Mouse (Mus musculus): Measurements from ENCODE around the gene Ifi204. TPM values are rescaled to one million over a fixed set of nuclear protein-coding genes. Genes with fewer than 3 reads are reported as not detected.
"Not testable (repeated sequence)": the region's sequence is repeated elsewhere in the genome, so short reads cannot be mapped to it uniquely, and the experiment has no call there.

Ifi204 gene
- total and polyA plus RNA-seq, 2 experiments = 0.99 to 17.7 TPM

- no peaks in the 10 kb centered on the region for H3K27me3 ChIP-seq (ENCODE audit: control insufficient read depth, insufficient read depth, low read length)
- H3K4me1 ChIP-seq (ENCODE audit: control insufficient read depth, insufficient read depth, low read length) = no peaks in the 10 kb centered on the region
- no peak for TF ChIP-seq CTCF (IDR thresholded peaks at IDR 0.05; ENCODE audit: low read depth, low read length)
- no peak for TF ChIP-seq POLR2A (IDR thresholded peaks at IDR 0.05; ENCODE audit: extremely low read depth, insufficient read depth, low read length)
- no peaks in the 10 kb centered on the region for H3K79me2 ChIP-seq (ENCODE audit: control insufficient read depth, insufficient read depth, low read length)
- 42% methylated on average over 1 of the region's 1 CpGs for WGBS
- peak; percentile 21 for DNase-seq (ENCODE audit: extremely low read depth, low read depth, low spot score)
- no peaks in the 10 kb centered on the region for H3K36me3 ChIP-seq (ENCODE audit: control insufficient read depth, insufficient read depth, low read length)
- no peak overlapping the region for H3K4me3 ChIP-seq (ENCODE audit: insufficient read depth, low read depth, low read length)
- H3K9ac ChIP-seq (ENCODE audit: low read depth, low read length) = no peak overlapping the region
- peak overlapping the region; percentile 15; the same call in 1 of the 2 replicates for H3K27ac ChIP-seq (replicated peaks; ENCODE audit: insufficient read depth, low read depth, low read length)
Observed at GRCm38 (mm10) chr1:173742262-173742661, 24.5 kb downstream of the Ifi204 start.

GRCm38 (mm10) chr1:173741656-173742055 is 25.1 kb downstream of the Ifi204 start, which contains the start of gene Ifi207:
Gene Ifi207 (minus strand): TSS chr1:173741747.
- Histone ChIP-seq H3K4me3 (ENCODE audit: insufficient read depth, low read depth, low read length) (peak within 1 kb of the TSS; percentile 53), H3K36me3 (ENCODE audit: control insufficient read depth, insufficient read depth, low read length) (no peaks in the 10 kb centered on the region), H3K4me1 (ENCODE audit: control insufficient read depth, insufficient read depth, low read length) (no peaks in the 10 kb centered on the region), H3K9ac (ENCODE audit: low read depth, low read length) (peak within 1 kb of the TSS; percentile 57), H3K27me3 (ENCODE audit: control insufficient read depth, insufficient read depth, low read length) (no peaks in the 10 kb centered on the region), H3K27ac (replicated peaks; ENCODE audit: insufficient read depth, low read depth, low read length) (peak within 1 kb of the TSS; percentile 83), H3K79me2 (ENCODE audit: control insufficient read depth, insufficient read depth, low read length) (no peaks in the 10 kb centered on the region)
- peak; percentile 49 for DNase-seq (ENCODE audit: extremely low read depth, low read depth, low spot score)
- TF ChIP-seq CTCF (IDR thresholded peaks at IDR 0.05; ENCODE audit: low read depth, low read length) (no peak), POLR2A (IDR thresholded peaks at IDR 0.05; ENCODE audit: extremely low read depth, insufficient read depth, low read length) (no peak)
- 39% methylated on average over 4 of the region's 4 CpGs for WGBS

- Histone ChIP-seq H3K79me2 (ENCODE audit: control insufficient read depth, insufficient read depth, low read length) (no peaks in the 10 kb centered on the region), H3K9ac (ENCODE audit: low read depth, low read length) (no peak overlapping the region), H3K4me1 (ENCODE audit: control insufficient read depth, insufficient read depth, low read length) (no peaks in the 10 kb centered on the region), H3K27me3 (ENCODE audit: control insufficient read depth, insufficient read depth, low read length) (no peaks in the 10 kb centered on the region), H3K27ac (replicated peaks; ENCODE audit: insufficient read depth, low read depth, low read length) (no peak overlapping the region), H3K4me3 (ENCODE audit: insufficient read depth, low read depth, low read length) (no peak overlapping the region), H3K36me3 (ENCODE audit: control insufficient read depth, insufficient read depth, low read length) (no peaks in the 10 kb centered on the region)
- DNase-seq (ENCODE audit: extremely low read depth, low read depth, low spot score) = no peak
- TF ChIP-seq CTCF (IDR thresholded peaks at IDR 0.05; ENCODE audit: low read depth, low read length) = no peak
- no peak for TF ChIP-seq POLR2A (IDR thresholded peaks at IDR 0.05; ENCODE audit: extremely low read depth, insufficient read depth, low read length)
Observed at GRCm38 (mm10) chr1:173740537-173740936, 26.2 kb downstream of the Ifi204 start.

- WGBS = 45% methylated on average over 2 of the region's 2 CpGs
- no peaks in the 10 kb centered on the region for H3K79me2 ChIP-seq (ENCODE audit: control insufficient read depth, insufficient read depth, low read length)
- H3K36me3 ChIP-seq (ENCODE audit: control insufficient read depth, insufficient read depth, low read length) = no peaks in the 10 kb centered on the region; the same call in 1 of the 2 replicates
- H3K27me3 ChIP-seq (ENCODE audit: control insufficient read depth, insufficient read depth, low read length) = no peaks in the 10 kb centered on the region
- no peak overlapping the region for H3K27ac ChIP-seq (replicated peaks; ENCODE audit: insufficient read depth, low read depth, low read length)
- no peaks in the 10 kb centered on the region for H3K4me1 ChIP-seq (ENCODE audit: control insufficient read depth, insufficient read depth, low read length)
- H3K4me3 ChIP-seq (ENCODE audit: insufficient read depth, low read depth, low read length) = no peak overlapping the region
- H3K9ac ChIP-seq (ENCODE audit: low read depth, low read length) = no peak overlapping the region
- no peak for TF ChIP-seq POLR2A (IDR thresholded peaks at IDR 0.05; ENCODE audit: extremely low read depth, insufficient read depth, low read length)
- no peak for TF ChIP-seq CTCF (IDR thresholded peaks at IDR 0.05; ENCODE audit: low read depth, low read length)
- DNase-seq (ENCODE audit: extremely low read depth, low read depth, low spot score) = peak; percentile 23
Observed at GRCm38 (mm10) chr1:173736986-173737385, 29.8 kb downstream of the Ifi204 start.

GRCm38 (mm10) chr1:173735015-173735414 is 31.7 kb downstream of the Ifi204 start:
- H3K27me3 ChIP-seq (ENCODE audit: control insufficient read depth, insufficient read depth, low read length); H3K9ac ChIP-seq (ENCODE audit: low read depth, low read length); H3K79me2 ChIP-seq (ENCODE audit: control insufficient read depth, insufficient read depth, low read length); DNase-seq (ENCODE audit: extremely low read depth, low read depth, low spot score); H3K4me3 ChIP-seq (ENCODE audit: insufficient read depth, low read depth, low read length); H3K36me3 ChIP-seq (ENCODE audit: control insufficient read depth, insufficient read depth, low read length); H3K4me1 ChIP-seq (ENCODE audit: control insufficient read depth, insufficient read depth, low read length); H3K27ac ChIP-seq (replicated peaks; ENCODE audit: insufficient read depth, low read depth, low read length): not testable (repeated sequence)
- 93% methylated on average over 4 of the region's 4 CpGs for WGBS

GRCm38 (mm10) chr1:173733219-173733618 is 33.5 kb downstream of the Ifi204 start:
- no peaks in the 10 kb centered on the region for H3K4me1 ChIP-seq (ENCODE audit: control insufficient read depth, insufficient read depth, low read length)
- H3K27me3 ChIP-seq (ENCODE audit: control insufficient read depth, insufficient read depth, low read length) = no peaks in the 10 kb centered on the region
- no peak overlapping the region for H3K4me3 ChIP-seq (ENCODE audit: insufficient read depth, low read depth, low read length)
- no peaks in the 10 kb centered on the region for H3K79me2 ChIP-seq (ENCODE audit: control insufficient read depth, insufficient read depth, low read length)
- 31% methylated on average over 7 of the region's 7 CpGs for WGBS
- no peak overlapping the region for H3K9ac ChIP-seq (ENCODE audit: low read depth, low read length)
- no peak overlapping the region for H3K27ac ChIP-seq (replicated peaks; ENCODE audit: insufficient read depth, low read depth, low read length)
- no peaks in the 10 kb centered on the region; the same call in 1 of the 2 replicates for H3K36me3 ChIP-seq (ENCODE audit: control insufficient read depth, insufficient read depth, low read length)
- TF ChIP-seq POLR2A (IDR thresholded peaks at IDR 0.05; ENCODE audit: extremely low read depth, insufficient read depth, low read length) = no peak
- TF ChIP-seq CTCF (IDR thresholded peaks at IDR 0.05; ENCODE audit: low read depth, low read length) = no peak
- no peak for DNase-seq (ENCODE audit: extremely low read depth, low read depth, low spot score)

Other genes with a start within 250 kb of the Ifi204 start
- gene Ifi214, start 231.0 kb downstream of the Ifi204 start, total RNA-seq (2014; rRNA removed) = 0.13 and 0.37 TPM in 2 replicates
- gene Ifi214, start 231.0 kb downstream of the Ifi204 start, polyA plus RNA-seq (2012; rRNA removed) = not detected in 2 replicates
- gene Ifi213, start 167.7 kb downstream of the Ifi204 start, total RNA-seq (2014; rRNA removed) = 3.0 and 5.5 TPM in 2 replicates
- 0.20 and 1.4 TPM in 2 replicates for gene Ifi213, start 167.7 kb downstream of the Ifi204 start, polyA plus RNA-seq (2012; rRNA removed)
- gene Ifi209, start 136.0 kb downstream of the Ifi204 start, total RNA-seq (2014; rRNA removed) = 1.3 and 1.8 TPM in 2 replicates
- 0.10 and 0.35 TPM in 2 replicates for gene Ifi209, start 136.0 kb downstream of the Ifi204 start, polyA plus RNA-seq (2012; rRNA removed)
- gene Ifi208, start 93.3 kb downstream of the Ifi204 start, total RNA-seq (2014; rRNA removed) = 0.13 and 0.18 TPM in 2 replicates
- 0.50 and 0.83 TPM in 2 replicates for gene Ifi208, start 93.3 kb downstream of the Ifi204 start, polyA plus RNA-seq (2012; rRNA removed)
- 2.8 and 3.3 TPM in 2 replicates for gene Ifi207, start 25.2 kb downstream of the Ifi204 start, total RNA-seq (2014; rRNA removed)
- 1.2 and 2.8 TPM in 2 replicates for gene Ifi207, start 25.2 kb downstream of the Ifi204 start, polyA plus RNA-seq (2012; rRNA removed)
- gene Ifi211, start 146.1 kb upstream of the Ifi204 start, total RNA-seq (2014; rRNA removed) = 2.2 and 3.9 TPM in 2 replicates
- gene Ifi211, start 146.1 kb upstream of the Ifi204 start, polyA plus RNA-seq (2012; rRNA removed) = 0.14 and 0.27 TPM in 2 replicates
- gene Mndal, start 175.5 kb upstream of the Ifi204 start, total RNA-seq (2014; rRNA removed) = 8.4 and 10.9 TPM in 2 replicates
- 0.86 and 2.6 TPM in 2 replicates for gene Mndal, start 175.5 kb upstream of the Ifi204 start, polyA plus RNA-seq (2012; rRNA removed)
- gene Ifi203, start 175.7 kb upstream of the Ifi204 start, total RNA-seq (2014; rRNA removed) = 8.9 and 9.8 TPM in 2 replicates
- gene Ifi203, start 175.7 kb upstream of the Ifi204 start, polyA plus RNA-seq (2012; rRNA removed) = 1.3 and 2.5 TPM in 2 replicates
- gene Ifi202b, start 215.8 kb upstream of the Ifi204 start, total RNA-seq (2014; rRNA removed) = not detected in 2 replicates
- gene Ifi202b, start 215.8 kb upstream of the Ifi204 start, polyA plus RNA-seq (2012; rRNA removed) = not detected in 2 replicates

Data from liver, adult 2 months (tissue).